Mouse (Mus musculus) hindlimb bud, embryonic 11.5 days (tissue): Measurements from ENCODE around the gene Cacna1f.
A peak's percentile ranks its signal among the peaks of the same experiment; 100 is the strongest.

Experiments
- DNase-seq: peaks from one replicate; pipeline ENCODE4 v3.0.0-alpha.2; 2012; ENCODE audit warnings: low read depth, low spot score; ENCODE audit errors: extremely low spot score

The Cacna1f gene

GRCm38 (mm10) chrX:7673578-7674281 lies 66.8 kb downstream of the Cacna1f start:
- DNase-seq: no peak

- DNase-seq: no peak
Observed at GRCm38 (mm10) chrX:7674284-7675000, 67.6 kb downstream of the Cacna1f start.

- DNase-seq: no peak
Observed at GRCm38 (mm10) chrX:7675001-7675380, 68.1 kb downstream of the Cacna1f start.

- DNase-seq: no peak
Observed at GRCm38 (mm10) chrX:7678986-7679385, 72.1 kb downstream of the Cacna1f start.

GRCm38 (mm10) chrX:7679405-7680056 lies 72.6 kb downstream of the Cacna1f start:
- peak; percentile 46 for DNase-seq

- DNase-seq: no peak
Observed at GRCm38 (mm10) chrX:7680057-7680412, 73.2 kb downstream of the Cacna1f start.

- no peak for DNase-seq
Observed at GRCm38 (mm10) chrX:7680864-7681263, 74.0 kb downstream of the Cacna1f start, which contains the start of gene Magix. Magix (minus strand) TSS chrX:7681251.
